ENCODE assay signal across 8 mouse cellular contexts in genomic region chr4:132636554-132636953, GRCm38 (mm10). TPM values are rescaled to one million over a fixed set of nuclear protein-coding genes. Genes with fewer than 3 reads are reported as not detected.
DNase-seq lines count a peak whose midpoint lies in the region; ATAC-seq lines count a peak whose summit lies in the region.

No protein-coding gene starts in this region.

- intact Hi-C loops in left cerebral cortex, postnatal 4 days (cut with DNase I) = loop anchor here (5.0 kb wide), 1 partner anchor 84 kb away; no protein-coding TSS in a partner anchor
- intact Hi-C loops in left cerebral cortex, postnatal 36 days (cut with DNase I) = no loop called here

- DNase-seq in cerebellum, postnatal 14 days = peak; percentile 53 to 65
- no peak for DNase-seq in cerebellum, adult 11-12 months
- DNase-seq in left cerebral cortex, postnatal 4 days = peak; percentile 23
- DNase-seq in left cerebral cortex, postnatal 36 days (ENCODE audit: low spot score in 2 of 2) = no peak
- peak; percentile 40 for DNase-seq in Muller cell, postnatal 12 days (ENCODE audit: inconsistent ontology term)
- DNase-seq in induced T-regulatory cell, adult 2 months (ENCODE audit: low read depth) = peak; percentile 81
- DNase-seq in ovary, adult 18-20 months (ENCODE audit: low spot score) = no peak

- no peak for ATAC-seq in granulocyte monocyte progenitor cell, adult 5-6 weeks (replicated peaks; ENCODE audit: poor library complexity, severe bottlenecking)

RNA-seq across cellular contexts. Expression of gene Eya3, which starts 2.2 kb away (rescaled TPM):
- 10 to 100 TPM; 24.5 to 25.7 TPM for total RNA-seq in left cerebral cortex, postnatal 4 days (2021)
- total RNA-seq in left cerebral cortex, postnatal 36 days (2021) = 10 to 100 TPM; 27.4 to 30.4 TPM
- 37.0 and 42.0 TPM in 2 replicates for total RNA-seq in granulocyte monocyte progenitor cell, adult 5-6 weeks (2014; fragmentation: Nextera tagmentation)
- 37.1 and 38.9 TPM in 2 replicates for total RNA-seq in granulocyte monocyte progenitor cell, adult 5-6 weeks (2017)

Comparison
In these comparisons a context has a peak if more than half of its experiments do, and no peak if none do; other contexts are left out.
1. DNase-seq: peak in cerebellum, postnatal 14 days (2 of 2), left cerebral cortex, postnatal 4 days (single experiment), Muller cell, postnatal 12 days (single experiment) and induced T-regulatory cell, adult 2 months (single experiment); none in cerebellum, adult 11-12 months (single experiment), left cerebral cortex, postnatal 36 days (0 of 2) and ovary, adult 18-20 months (single experiment).